Mouse (Mus musculus) urinary bladder, adult 2 months (tissue): Measurements from ENCODE around the gene Fam83f. TPM values are rescaled to one million over a fixed set of nuclear protein-coding genes. Genes with fewer than 3 reads are reported as not detected.

ENCODE experiments used
- DNase-seq: peaks from one replicate; pipeline ENCODE4 v3.0.0; 2022; ENCODE audit warnings: low spot score
- polyA plus RNA-seq: library from polyadenylated mRNA; depleted of rRNA; stranded (reverse); fragments of >200 nt; gene quantifications from 2 replicates; pipeline ENCODE4 v1.2.3, GENCODE M21; 2012; rRNA removed

The Fam83f gene
- polyA plus RNA-seq, 1 experiment: 19.9 TPM

- no peak for DNase-seq
These were observed 70.2 kb downstream of the Fam83f start for GRCm38 (mm10) chr15:80741836-80742235.

DNA sequence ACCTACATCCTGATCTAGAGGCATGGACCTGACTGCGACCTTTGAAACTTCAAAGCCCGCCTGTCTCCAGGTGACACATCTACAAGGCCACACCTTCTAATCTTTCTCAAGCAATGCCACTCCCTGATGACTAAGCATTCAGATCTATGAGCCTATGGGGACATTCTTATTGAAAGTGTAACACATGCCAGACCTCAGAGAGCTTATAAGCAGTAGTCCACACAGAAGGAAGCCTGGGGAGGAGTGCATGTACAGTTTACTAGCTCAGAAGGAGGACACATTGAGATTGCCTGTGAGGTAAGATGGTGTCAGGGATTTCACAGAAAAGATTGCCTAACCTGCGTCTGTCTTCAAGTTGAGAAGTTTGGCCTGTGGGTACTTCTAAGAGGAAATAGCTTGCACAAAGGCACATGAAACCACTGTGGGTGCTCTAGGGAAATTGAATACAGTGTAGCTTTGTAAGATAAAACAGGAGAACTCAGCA is 71.4 kb downstream of the Fam83f start:
- DNase-seq: no peak

DNA sequence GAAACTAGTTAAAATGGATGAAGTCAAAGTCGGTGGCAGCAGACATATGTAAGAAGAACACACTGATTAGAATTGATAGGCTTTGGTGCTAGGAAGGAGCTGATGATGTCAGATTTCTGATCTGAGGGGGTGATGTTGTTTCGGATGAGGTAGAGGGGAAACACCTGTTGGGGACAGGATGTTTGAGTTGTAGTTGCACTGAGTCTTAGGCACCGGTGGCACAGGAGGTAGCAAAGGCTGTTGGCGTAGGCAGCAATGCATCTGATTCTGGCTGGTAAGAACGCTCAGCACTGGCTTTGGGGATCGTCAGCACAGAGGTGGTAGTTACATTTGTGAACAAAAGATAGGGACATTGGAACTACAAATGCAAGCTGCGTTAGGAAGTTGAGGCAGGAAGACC is 72.0 kb downstream of the Fam83f start:
- DNase-seq: no peak

DNA sequence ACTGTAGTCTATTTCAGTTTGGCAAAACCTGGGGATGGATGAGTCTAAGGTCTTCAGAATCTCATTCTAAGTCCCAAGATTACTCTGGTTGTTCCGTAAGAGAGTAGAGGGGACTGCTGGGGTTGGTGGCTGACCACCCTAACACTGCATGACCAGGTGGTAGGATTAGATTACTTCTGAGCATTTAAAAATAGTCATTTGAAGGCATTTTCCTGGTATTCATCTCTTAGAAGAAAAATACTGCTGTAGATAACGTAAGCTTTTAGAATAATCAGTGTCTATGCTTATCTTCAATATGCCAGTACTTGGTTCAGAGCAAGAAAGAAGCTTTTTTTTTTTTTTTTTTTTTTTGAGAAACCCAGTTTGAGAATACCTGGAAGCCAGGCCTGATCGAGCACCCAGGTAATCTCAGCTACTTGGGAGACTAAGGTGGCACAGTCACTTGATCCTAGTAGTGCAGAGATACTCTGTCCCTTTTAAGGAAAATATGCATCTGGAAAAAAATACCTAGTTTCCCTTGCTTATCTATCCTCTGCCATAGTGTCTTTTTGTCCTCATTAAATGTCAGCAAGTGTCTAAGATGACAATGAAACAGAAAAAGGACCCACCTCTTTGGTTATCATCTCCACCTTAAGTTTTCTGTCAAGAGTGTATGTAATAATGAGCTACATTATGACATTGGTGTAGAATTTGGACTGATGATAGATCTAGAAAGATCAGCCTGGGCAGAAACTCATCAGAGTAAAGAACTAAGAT is 73.2 kb downstream of the Fam83f start:
- DNase-seq: no peak

DNA sequence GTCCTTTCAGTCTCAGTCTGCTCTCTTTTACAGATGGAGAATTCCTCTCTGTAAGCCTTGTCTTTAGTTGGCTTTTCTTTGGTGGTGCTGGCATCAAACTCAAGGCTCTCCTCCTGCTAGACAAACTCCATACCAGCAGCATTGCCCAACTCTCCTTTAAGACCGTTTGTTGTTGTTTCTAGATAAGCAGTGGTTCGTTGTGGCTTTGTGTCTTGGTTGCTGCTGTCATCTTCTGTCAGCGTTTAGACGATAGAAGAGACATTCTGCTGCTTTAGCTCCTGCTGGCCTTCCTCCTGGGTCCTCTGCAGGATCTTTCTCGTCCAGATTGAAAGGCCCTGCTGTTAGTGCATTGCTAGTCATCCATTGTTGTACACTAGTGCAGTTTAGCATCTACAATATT is 77.3 kb downstream of the Fam83f start:
- DNase-seq: no peak

Other genes with a start within 250 kb of the Fam83f start
- gene Enthd1, start 106.7 kb upstream of the Fam83f start, polyA plus RNA-seq: not detected in 2 replicates
- 0.47 and 0.71 TPM in 2 replicates for gene Grap2, start 99.3 kb upstream of the Fam83f start, polyA plus RNA-seq
- 7.8 and 12.6 TPM in 2 replicates for gene Tnrc6b, start 39.5 kb downstream of the Fam83f start, polyA plus RNA-seq